Mouse (Mus musculus) heart, embryonic 11.5 days (tissue): Measurements from ENCODE around the gene 0610037L13Rik. TPM values are rescaled to one million over a fixed set of nuclear protein-coding genes. Genes with fewer than 3 reads are reported as not detected.

ENCODE experiments used
- ATAC-seq: fragments of 200-750 bp; cut with Nextera tagmentation; replicated peaks from 2 replicates; pipeline ENCODE4 v1.8.0; 2017; ENCODE audit warnings: moderate library complexity; ENCODE audit not compliant: insufficient number of reproducible peaks, low FRiP score, low TSS enrichment
- H3K27ac ChIP-seq: fragments of 300-500 bp; sonication (generic); 2 replicates; pipeline ENCODE4 v1.5.1; 2014; ENCODE audit warnings: mild to moderate bottlenecking, low read depth, low read length
- H3K27me3 ChIP-seq: fragments of 300-500 bp; sonication (generic); 2 replicates; pipeline ENCODE4 v1.6.1; 2014; ENCODE audit warnings: mild to moderate bottlenecking, low read length, mixed read lengths; ENCODE audit not compliant: control insufficient read depth, insufficient read depth
- H3K36me3 ChIP-seq: fragments of 300-500 bp; sonication (generic); 2 replicates; pipeline ENCODE4 v1.6.1; 2014; ENCODE audit warnings: mild to moderate bottlenecking, low read length, moderate library complexity, mixed read lengths; ENCODE audit not compliant: control insufficient read depth, insufficient read depth
- H3K4me1 ChIP-seq: fragments of 300-500 bp; sonication (generic); 2 replicates; pipeline ENCODE4 v1.6.1; 2014; ENCODE audit warnings: low read length; ENCODE audit not compliant: control insufficient read depth, insufficient read depth
- H3K4me2 ChIP-seq: fragments of 300-500 bp; sonication (generic); 2 replicates; pipeline ENCODE4 v1.6.1; 2014; ENCODE audit warnings: mild to moderate bottlenecking, moderate library complexity
- H3K4me3 ChIP-seq: fragments of 300-500 bp; sonication (generic); 2 replicates; pipeline ENCODE4 v1.5.1; 2014; ENCODE audit warnings: low read depth, low read length
- H3K9ac ChIP-seq: fragments of 300-500 bp; sonication (generic); 2 replicates; pipeline ENCODE4 v1.6.1; 2014; ENCODE audit warnings: mild to moderate bottlenecking, low read depth, low read length, moderate library complexity
- H3K9me3 ChIP-seq: fragments of 300-500 bp; sonication (generic); replicated peaks from 2 replicates; pipeline ENCODE4 v1.6.1; 2016; ENCODE audit warnings: low read length; ENCODE audit not compliant: control insufficient read depth
- WGBS: fragments of 180-500 bp; shearing (Covaris S2); extraction: QIAGEN DNeasy Blood & Tissue Kit; methylation state at CpG from one replicate; pipeline ENCODE4 v1.1.7; 2014; ENCODE audit not compliant: insufficient replicate concordance; 5-methylcytosine and 5-hydroxymethylcytosine counted together
- polyA plus RNA-seq: library from polyadenylated mRNA; unstranded; fragments of >200 nt; fragmentation: Nextera tagmentation; extraction: Ambion mirVana; gene quantifications from 2 replicates; pipeline ENCODE4 v1.2.1, GENCODE M21; 2014

The 0610037L13Rik gene
- polyA plus RNA-seq, 1 experiment from 2014 or later, result 106 TPM

- WGBS, result 77% methylated on average over 5 of the region's 5 CpGs
Observed at GRCm38 (mm10) chr4:107899211-107899927, 9.8 kb downstream of the 0610037L13Rik start.

GRCm38 (mm10) chr4:107900206-107900605 is 10.6 kb downstream of the 0610037L13Rik start:
- Histone ChIP-seq H3K9ac (no peak overlapping the region), H3K4me2 (no peak overlapping the region), H3K4me1 (no peaks in the 10 kb centered on the region), H3K27ac (no peak overlapping the region), H3K36me3 (peaks cover 17% of the 10 kb centered on the region), H3K4me3 (no peak overlapping the region), H3K9me3 (no peaks in the 10 kb centered on the region), H3K27me3 (no peaks in the 10 kb centered on the region)
- no peak for ATAC-seq
- 79% methylated on average over 3 of the region's 3 CpGs for WGBS

More at GRCm38 (mm10) chr4:107899211-107899927, 9.8 kb downstream of the 0610037L13Rik start:
- peaks cover 17% of the 10 kb centered on the region for H3K36me3 ChIP-seq
- no peaks in the 10 kb centered on the region for H3K9me3 ChIP-seq
- no peaks in the 10 kb centered on the region for H3K27me3 ChIP-seq
- no peak overlapping the region for H3K4me3 ChIP-seq
- H3K27ac ChIP-seq, result no peak overlapping the region
- ATAC-seq, result no peak
- no peaks in the 10 kb centered on the region for H3K4me1 ChIP-seq
- no peak overlapping the region for H3K4me2 ChIP-seq
- no peak overlapping the region for H3K9ac ChIP-seq

GRCm38 (mm10) chr4:107904252-107904651 is 14.6 kb downstream of the 0610037L13Rik start:
- WGBS, result 67% methylated on average over 10 of the region's 10 CpGs
- H3K27ac ChIP-seq, result no peak overlapping the region
- H3K36me3 ChIP-seq, result peaks cover 14% of the 10 kb centered on the region
- H3K27me3 ChIP-seq, result no peaks in the 10 kb centered on the region
- H3K9me3 ChIP-seq, result no peaks in the 10 kb centered on the region
- no peak overlapping the region for H3K9ac ChIP-seq
- ATAC-seq, result no peak
- no peak overlapping the region for H3K4me3 ChIP-seq
- H3K4me1 ChIP-seq, result no peaks in the 10 kb centered on the region
- H3K4me2 ChIP-seq, result no peak overlapping the region

GRCm38 (mm10) chr4:107906561-107906960 is 16.9 kb downstream of the 0610037L13Rik start:
- Histone ChIP-seq H3K9ac (no peak overlapping the region), H3K27ac (no peak overlapping the region), H3K27me3 (no peaks in the 10 kb centered on the region), H3K4me3 (no peak overlapping the region), H3K36me3 (peaks cover 14% of the 10 kb centered on the region), H3K4me2 (no peak overlapping the region), H3K9me3 (no peaks in the 10 kb centered on the region), H3K4me1 (no peaks in the 10 kb centered on the region)
- no peak for ATAC-seq
- WGBS, result 85% methylated on average over 9 of the region's 9 CpGs

- H3K27ac ChIP-seq, result no peak overlapping the region
- ATAC-seq, result no peak
- H3K9ac ChIP-seq, result no peak overlapping the region
- H3K27me3 ChIP-seq, result no peaks in the 10 kb centered on the region
- WGBS, result 87% methylated on average over 4 of the region's 4 CpGs
- no peak overlapping the region for H3K4me3 ChIP-seq
- no peaks in the 10 kb centered on the region for H3K9me3 ChIP-seq
- no peak overlapping the region for H3K4me2 ChIP-seq
- no peaks in the 10 kb centered on the region for H3K4me1 ChIP-seq
- H3K36me3 ChIP-seq, result peaks cover 9% of the 10 kb centered on the region
Observed at GRCm38 (mm10) chr4:107910020-107910419, 20.4 kb downstream of the 0610037L13Rik start.

- 86% methylated on average over 2 of the region's 2 CpGs for WGBS
- Histone ChIP-seq H3K9me3 (no peaks in the 10 kb centered on the region), H3K27me3 (no peaks in the 10 kb centered on the region), H3K36me3 (no peaks in the 10 kb centered on the region), H3K4me1 (peaks cover 10% of the 10 kb centered on the region), H3K4me3 (no peak overlapping the region), H3K4me2 (no peak overlapping the region), H3K27ac (no peak overlapping the region), H3K9ac (no peak overlapping the region)
- ATAC-seq, result no peak
Observed at GRCm38 (mm10) chr4:107920336-107920735, 30.7 kb downstream of the 0610037L13Rik start.

- H3K9me3 ChIP-seq, result no peaks in the 10 kb centered on the region
- H3K4me2 ChIP-seq, result no peak overlapping the region
- H3K27ac ChIP-seq, result no peak overlapping the region
- no peak for ATAC-seq
- 80% methylated on average over 8 of the region's 8 CpGs for WGBS
- no peaks in the 10 kb centered on the region for H3K27me3 ChIP-seq
- no peaks in the 10 kb centered on the region for H3K36me3 ChIP-seq
- peaks cover 10% of the 10 kb centered on the region for H3K4me1 ChIP-seq
- no peak overlapping the region for H3K4me3 ChIP-seq
- H3K9ac ChIP-seq, result no peak overlapping the region
Observed at GRCm38 (mm10) chr4:107921152-107921695, 31.6 kb downstream of the 0610037L13Rik start.

GRCm38 (mm10) chr4:107921952-107922351 is 32.3 kb downstream of the 0610037L13Rik start:
- ATAC-seq, result no peak
- H3K4me3 ChIP-seq, result no peak overlapping the region
- 47% methylated on average over 4 of the region's 4 CpGs for WGBS
- H3K36me3 ChIP-seq, result no peaks in the 10 kb centered on the region
- H3K27ac ChIP-seq, result no peak overlapping the region
- H3K27me3 ChIP-seq, result no peaks in the 10 kb centered on the region
- peak overlapping the region; percentile 92; the same call in 1 of the 2 replicates for H3K4me2 ChIP-seq
- no peaks in the 10 kb centered on the region for H3K9me3 ChIP-seq
- 0 out of 2 replicates have a peak overlapping the region, but pooled peaks have one; percentile 18 for H3K9ac ChIP-seq
- H3K4me1 ChIP-seq, result peaks cover 10% of the 10 kb centered on the region
